In the genomic region with DNA sequence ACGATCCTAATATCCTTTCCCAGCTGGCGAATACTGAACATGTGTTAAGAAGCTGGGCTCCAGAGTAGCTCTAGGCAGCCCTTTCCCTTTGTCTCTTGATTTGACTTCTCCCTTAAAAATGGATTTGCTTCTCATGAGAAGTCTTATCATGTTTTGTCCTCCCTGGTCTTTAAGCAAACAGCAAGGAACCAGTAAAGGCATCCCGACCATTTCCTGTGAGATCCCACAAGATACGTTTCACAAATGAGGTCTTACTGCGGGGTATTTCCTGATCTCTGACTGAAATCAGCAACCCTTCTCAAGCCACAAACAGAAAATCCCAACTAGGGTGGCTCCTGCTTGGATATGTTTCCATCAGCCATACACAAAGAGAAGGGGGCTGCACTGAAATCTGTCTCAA, we compare ENCODE assay signal across 22 mouse cellular contexts.
DNase-seq lines count a peak whose midpoint lies in the region; ATAC-seq lines count a peak whose summit lies in the region.
"Had no signal": no experiment of that assay in that cellular context is flagged by ENCODE, and none has a peak within 500 bp of the region (broad histone marks: within the 10 kb centered on the region; RNA-seq: fewer than 3 reads in every experiment).

No protein-coding gene starts in this region.

- no peaks in the 10 kb centered on the region for H3K36me3 ChIP-seq in heart, embryonic 12.5 days
- H3K36me3 ChIP-seq: embryonic facial prominence, embryonic 15.5 days; forebrain, embryonic 10.5 days; hindbrain, embryonic 10.5 days; intestine, embryonic 15.5 days had no signal

- H3K4me2 ChIP-seq in heart, embryonic 12.5 days: no peak overlapping the region
- H3K4me2 ChIP-seq: embryonic facial prominence, embryonic 15.5 days; heart, embryonic 11.5 days; hindbrain, embryonic 14.5 days; intestine, embryonic 15.5 days had no signal

- H3K9me3 ChIP-seq in heart, embryonic 12.5 days (replicated peaks): no peaks in the 10 kb centered on the region
- H3K9me3 ChIP-seq: embryonic facial prominence, embryonic 15.5 days; forebrain, embryonic 10.5 days; hindbrain, embryonic 10.5 days; intestine, embryonic 15.5 days had no signal

- H3K4me3 ChIP-seq in heart, embryonic 12.5 days: no peak overlapping the region
- H3K4me3 ChIP-seq: embryonic facial prominence, embryonic 15.5 days; erythroblast, embryonic 14.5 days; forebrain, embryonic 10.5 days; gastrocnemius, adult 2 months; heart, adult 2 months; hindbrain, embryonic 10.5 days; intestine, embryonic 15.5 days had no signal

- DNase-seq in heart, adult 11 months: peak; percentile 55
- DNase-seq in 416B (ENCODE audit: low read depth): peak; percentile 3
- no peak for DNase-seq in testis, postnatal 14 days (ENCODE audit: low spot score)
- DNase-seq: adrenal gland, adult 2 months; adrenal gland, postnatal 25 days; cerebellum, adult 11 months; cerebellum, adult 9-10 months; cerebellum, postnatal 25 days; gastrocnemius, adult 2 months; gastrocnemius, postnatal 25 days; heart, adult 2 months had no signal

- 39% methylated on average over 5 of the region's 5 CpGs for whole genome bisulfite sequencing in heart, embryonic 12.5 days

- H3K27ac ChIP-seq in heart, embryonic 12.5 days (ENCODE audit: poor library complexity, severe bottlenecking): no peak overlapping the region
- H3K27ac ChIP-seq: embryonic facial prominence, embryonic 15.5 days; forebrain, embryonic 10.5 days; gastrocnemius, adult 2 months; heart, adult 2 months; hindbrain, embryonic 10.5 days; hindbrain, embryonic 14.5 days; intestine, embryonic 15.5 days had no signal

- no peak overlapping the region for H3K9ac ChIP-seq in heart, embryonic 12.5 days
- H3K9ac ChIP-seq: embryonic facial prominence, embryonic 15.5 days; hindbrain, embryonic 14.5 days; intestine, embryonic 15.5 days had no signal

- no peaks in the 10 kb centered on the region for H3K27me3 ChIP-seq in heart, embryonic 12.5 days (replicated peaks)
- H3K27me3 ChIP-seq: embryonic facial prominence, embryonic 15.5 days; intestine, embryonic 15.5 days had no signal

- no peak for ATAC-seq in heart, embryonic 12.5 days (ENCODE audit: insufficient number of reproducible peaks, low FRiP score)
- ATAC-seq in common myeloid progenitor, adult 5-6 weeks (replicated peaks; ENCODE audit: low read depth, poor library complexity, severe bottlenecking): peak; percentile 72; the same call in 1 of the 2 replicates
- ATAC-seq in megakaryocyte progenitor cell, adult 5-6 weeks (replicated peaks; ENCODE audit: poor library complexity): peak; percentile 39
- ATAC-seq: forebrain, embryonic 14.5 days; intestine, embryonic 15.5 days had no signal

- H3K4me1 ChIP-seq in heart, embryonic 12.5 days (replicated peaks): peaks cover 5% of the 10 kb centered on the region; the same call in 1 of the 2 replicates
- H3K4me1 ChIP-seq: embryonic facial prominence, embryonic 15.5 days; forebrain, embryonic 10.5 days; hindbrain, embryonic 10.5 days; intestine, embryonic 15.5 days had no signal
